Mouse (Mus musculus) C2C12 (cell line): ENCODE measurements around the gene Gm43064. TPM values are rescaled to one million over a fixed set of nuclear protein-coding genes. Genes with fewer than 3 reads are reported as not detected.
A peak's percentile ranks its signal among the peaks of the same experiment; 100 is the strongest.

Experiments
- H3K27me3 ChIP-seq: one replicate; pipeline ENCODE4 v1.6.1; 2011; ENCODE audit not compliant: control insufficient read depth, insufficient read depth, insufficient read length
- H3K36me3 ChIP-seq: one replicate; pipeline ENCODE4 v1.6.1; 2011; ENCODE audit not compliant: control insufficient read depth, insufficient read depth
- H3K4me3 ChIP-seq: one replicate; pipeline ENCODE4 v1.5.1; 2011; ENCODE audit warnings: mild to moderate bottlenecking, control low read depth; ENCODE audit not compliant: poor library complexity, insufficient read depth, severe bottlenecking
- H3K79me2 ChIP-seq: one replicate; pipeline ENCODE4 v1.6.1; 2011; ENCODE audit not compliant: control insufficient read depth, insufficient read depth
- H3K79me3 ChIP-seq: one replicate; pipeline ENCODE4 v1.6.1; 2011; ENCODE audit warnings: low read depth, control low read depth
- H3ac ChIP-seq: one replicate; pipeline ENCODE3; 2011; ENCODE audit warnings: low read depth; ENCODE audit not compliant: control insufficient read depth, insufficient read length
- CEBPB ChIP-seq: IDR thresholded peaks from one replicate; pipeline ENCODE4 v1.6.1; 2011; ENCODE audit warnings: low read depth, mild to moderate bottlenecking, control low read depth, moderate library complexity
- CTCF ChIP-seq: IDR thresholded peaks from one replicate; pipeline ENCODE4 v1.5.1; 2011; ENCODE audit not compliant: control insufficient read depth, insufficient read depth, insufficient read length
- FOSL1 ChIP-seq: IDR thresholded peaks from one replicate; pipeline ENCODE4 v1.8.0; 2011; ENCODE audit warnings: mild to moderate bottlenecking, low read length; ENCODE audit not compliant: poor library complexity, insufficient read depth, severe bottlenecking
- MAX ChIP-seq: IDR thresholded peaks from one replicate; pipeline ENCODE4 v1.6.1; 2011; ENCODE audit warnings: mild to moderate bottlenecking, control low read depth
- MYOD1 ChIP-seq: IDR thresholded peaks from one replicate; pipeline ENCODE4 v1.6.1; 2011; ENCODE audit warnings: low read depth; ENCODE audit not compliant: control insufficient read depth, insufficient read length
- MYOG ChIP-seq: IDR thresholded peaks from one replicate; pipeline ENCODE4 v1.6.1; 2011; ENCODE audit not compliant: control insufficient read depth, insufficient read length; ENCODE audit errors: extremely low read depth
- USF1 ChIP-seq: IDR thresholded peaks from one replicate; pipeline ENCODE4 v1.6.1; 2011; ENCODE audit warnings: low read depth, mild to moderate bottlenecking, control low read depth, moderate library complexity
- polyA plus RNA-seq: library from polyadenylated mRNA; unstranded; fragments of >200 nt; fragmentation: generic; extraction: Trizol; gene quantifications from one replicate; pipeline ENCODE4 v1.2.1, GENCODE M21; 2012; ENCODE audit warnings: missing spikeins

Gm43064 gene
- polyA plus RNA-seq, 1 experiment, result not detected

- Histone ChIP-seq H3K79me2 (peaks cover 100% of the 10 kb centered on the region), H3ac (no peak overlapping the region), H3K27me3 (no peaks in the 10 kb centered on the region), H3K36me3 (peaks cover 6% of the 10 kb centered on the region), H3K4me3 (no peak overlapping the region), H3K79me3 (peaks cover 92% of the 10 kb centered on the region)
- TF ChIP-seq MAX, result no peak
- TF ChIP-seq USF1, result no peak
- no peak for TF ChIP-seq CTCF
- TF ChIP-seq MYOG, result no peak
- no peak for TF ChIP-seq MYOD1
- no peak for TF ChIP-seq FOSL1
- TF ChIP-seq CEBPB, result no peak
These were observed 26.3 kb upstream of the Gm43064 start for GRCm38 (mm10) chr3:103782844-103783609.

- Histone ChIP-seq H3K79me2 (peaks cover 88% of the 10 kb centered on the region), H3K36me3 (no peaks in the 10 kb centered on the region), H3ac (no peak overlapping the region), H3K79me3 (peaks cover 76% of the 10 kb centered on the region), H3K4me3 (no peak overlapping the region), H3K27me3 (no peaks in the 10 kb centered on the region)
- no peak for TF ChIP-seq CTCF
- TF ChIP-seq MYOD1, result no peak
- no peak for TF ChIP-seq CEBPB
- no peak for TF ChIP-seq FOSL1
- TF ChIP-seq USF1, result no peak
- no peak for TF ChIP-seq MYOG
- TF ChIP-seq MAX, result no peak
These were observed 22.1 kb upstream of the Gm43064 start for GRCm38 (mm10) chr3:103787225-103787624.

GRCm38 (mm10) chr3:103789096-103789495, 20.3 kb upstream of the Gm43064 start:
- no peak overlapping the region for H3ac ChIP-seq
- H3K27me3 ChIP-seq, result no peaks in the 10 kb centered on the region
- no peaks in the 10 kb centered on the region for H3K36me3 ChIP-seq
- H3K4me3 ChIP-seq, result no peak overlapping the region
- H3K79me3 ChIP-seq, result peaks cover 60% of the 10 kb centered on the region
- H3K79me2 ChIP-seq, result peaks cover 69% of the 10 kb centered on the region
- TF ChIP-seq MAX (no peak), FOSL1 (no peak), USF1 (no peak), MYOG (no peak), CEBPB (no peak), CTCF (no peak), MYOD1 (no peak)

GRCm38 (mm10) chr3:103789891-103790345, 19.5 kb upstream of the Gm43064 start:
- Histone ChIP-seq H3K36me3 (no peaks in the 10 kb centered on the region), H3K4me3 (peak overlapping the region; percentile 86), H3K79me3 (peaks cover 52% of the 10 kb centered on the region), H3K79me2 (peaks cover 61% of the 10 kb centered on the region), H3ac (peak overlapping the region; percentile 37), H3K27me3 (no peaks in the 10 kb centered on the region)
- no peak for TF ChIP-seq USF1
- no peak for TF ChIP-seq CEBPB
- TF ChIP-seq CTCF, result no peak
- no peak for TF ChIP-seq MYOD1
- no peak for TF ChIP-seq MYOG
- no peak for TF ChIP-seq MAX
- TF ChIP-seq FOSL1, result no peak

- Histone ChIP-seq H3K79me2 (peaks cover 55% of the 10 kb centered on the region), H3K79me3 (peaks cover 46% of the 10 kb centered on the region), H3K4me3 (peak overlapping the region; percentile 86), H3K27me3 (no peaks in the 10 kb centered on the region), H3ac (peak overlapping the region; percentile 85), H3K36me3 (no peaks in the 10 kb centered on the region)
- TF ChIP-seq CEBPB (no peak), USF1 (no peak), CTCF (no peak), MYOG (no peak), MYOD1 (no peak), FOSL1 (no peak), MAX (no peak)
These were observed 18.8 kb upstream of the Gm43064 start for GRCm38 (mm10) chr3:103790346-103791145.
